Mouse (Mus musculus) limb, embryonic 10.5 days (tissue): ENCODE data around the gene Stox2. TPM values are rescaled to one million over a fixed set of nuclear protein-coding genes. Genes with fewer than 3 reads are reported as not detected.
"Not testable (repeated sequence)": the region's sequence is repeated elsewhere in the genome, so short reads cannot be mapped to it uniquely, and the experiment has no call there.

Source experiments
- DNase-seq: peaks from one replicate; pipeline ENCODE4 v3.0.0-alpha.2; 2017; ENCODE audit warnings: low spot score
- H3K27ac ChIP-seq: fragments of 300-500 bp; sonication (generic); 2 replicates; pipeline ENCODE4 v1.5.1; 2016; ENCODE audit warnings: mild to moderate bottlenecking
- H3K27me3 ChIP-seq: fragments of 300-500 bp; sonication (generic); 2 replicates; pipeline ENCODE4 v1.6.1; 2016; ENCODE audit warnings: low read depth, mild to moderate bottlenecking; ENCODE audit not compliant: poor library complexity, severe bottlenecking
- H3K36me3 ChIP-seq: fragments of 300-500 bp; sonication (generic); 2 replicates; pipeline ENCODE4 v1.6.1; 2016; ENCODE audit warnings: mild to moderate bottlenecking, moderate library complexity
- H3K4me1 ChIP-seq: fragments of 300-500 bp; sonication (generic); 2 replicates; pipeline ENCODE4 v1.6.1; 2016
- H3K4me3 ChIP-seq: fragments of 300-500 bp; sonication (generic); 2 replicates; pipeline ENCODE4 v1.5.1; 2016; ENCODE audit warnings: mild to moderate bottlenecking, moderate library complexity
- H3K9me3 ChIP-seq: fragments of 300-500 bp; sonication (generic); replicated peaks from 2 replicates; pipeline ENCODE4 v1.6.1; 2016; ENCODE audit warnings: mild to moderate bottlenecking
- WGBS: fragments of 180-500 bp; shearing (Covaris S2); methylation state at CpG from one replicate; pipeline ENCODE4 v1.1.7; 2016; 5-methylcytosine and 5-hydroxymethylcytosine counted together
- polyA plus RNA-seq: library from polyadenylated mRNA; unstranded; fragments of >200 nt; fragmentation: Nextera tagmentation; extraction: Ambion mirVana; gene quantifications from 2 replicates; pipeline ENCODE4 v1.2.1, GENCODE M21; 2016

Gene Stox2
- 16.0 and 18.7 TPM in 2 replicates for polyA plus RNA-seq

- no peaks in the 10 kb centered on the region for H3K9me3 ChIP-seq
- no peak for DNase-seq
- H3K27ac ChIP-seq, result no peak within 1 kb of the TSS
- 83% methylated on average over 19 of the region's 19 CpGs for WGBS
- H3K36me3 ChIP-seq, result no peaks in the 10 kb centered on the region
- no peak within 1 kb of the TSS for H3K4me3 ChIP-seq
- H3K27me3 ChIP-seq, result no peaks in the 10 kb centered on the region
- H3K4me1 ChIP-seq, result no peaks in the 10 kb centered on the region
Measured at GRCm38 (mm10) chr8:47446312-47447046, at the start of gene Stox2. Stox2 (minus strand) TSS chr8:47446362.

- 91% methylated on average over 6 of the region's 6 CpGs for WGBS
- H3K36me3 ChIP-seq, result peaks cover 92% of the 10 kb centered on the region
Measured at GRCm38 (mm10) chr8:47495428-47495827, 49.3 kb upstream of the Stox2 start.

GRCm38 (mm10) chr8:47494602-47495153 is 48.5 kb upstream of the Stox2 start:
- no peaks in the 10 kb centered on the region for H3K27me3 ChIP-seq
- DNase-seq, result no peak
- WGBS, result 93% methylated on average over 12 of the region's 12 CpGs
- H3K27ac ChIP-seq, result no peak overlapping the region
- no peak overlapping the region for H3K4me3 ChIP-seq
- H3K9me3 ChIP-seq, result no peaks in the 10 kb centered on the region
- peaks cover 92% of the 10 kb centered on the region for H3K36me3 ChIP-seq
- H3K4me1 ChIP-seq, result no peaks in the 10 kb centered on the region

More at GRCm38 (mm10) chr8:47495428-47495827, 49.3 kb upstream of the Stox2 start:
- Histone ChIP-seq H3K4me3 (no peak overlapping the region), H3K27me3 (no peaks in the 10 kb centered on the region), H3K27ac (no peak overlapping the region), H3K9me3 (no peaks in the 10 kb centered on the region), H3K4me1 (no peaks in the 10 kb centered on the region)
- no peak for DNase-seq

GRCm38 (mm10) chr8:47493106-47493505 is 46.9 kb upstream of the Stox2 start:
- WGBS, result 95% methylated on average over 12 of the region's 12 CpGs
- no peak for DNase-seq
- Histone ChIP-seq H3K27me3 (no peaks in the 10 kb centered on the region), H3K27ac (no peak overlapping the region), H3K36me3 (peaks cover 93% of the 10 kb centered on the region), H3K4me3 (no peak overlapping the region), H3K9me3 (no peaks in the 10 kb centered on the region), H3K4me1 (no peaks in the 10 kb centered on the region)

GRCm38 (mm10) chr8:47487231-47487630 is 41.1 kb upstream of the Stox2 start:
- H3K27me3 ChIP-seq, result no peaks in the 10 kb centered on the region
- 92% methylated on average over 3 of the region's 3 CpGs for WGBS
- no peak overlapping the region for H3K27ac ChIP-seq
- H3K4me3 ChIP-seq, result no peak overlapping the region
- H3K4me1 ChIP-seq, result no peaks in the 10 kb centered on the region
- DNase-seq, result no peak
- no peaks in the 10 kb centered on the region for H3K9me3 ChIP-seq
- peaks cover 48% of the 10 kb centered on the region for H3K36me3 ChIP-seq

GRCm38 (mm10) chr8:47482354-47483071 is 36.4 kb upstream of the Stox2 start:
- Histone ChIP-seq H3K27ac (no peak overlapping the region), H3K27me3 (no peaks in the 10 kb centered on the region), H3K9me3 (no peaks in the 10 kb centered on the region), H3K4me3 (no peak overlapping the region), H3K36me3 (peaks cover 5% of the 10 kb centered on the region), H3K4me1 (no peaks in the 10 kb centered on the region)
- no peak for DNase-seq
- 83% methylated on average over 12 of the region's 12 CpGs for WGBS

- no peak for DNase-seq
- Histone ChIP-seq H3K9me3 (no peaks in the 10 kb centered on the region), H3K27ac (no peak overlapping the region), H3K4me1 (no peaks in the 10 kb centered on the region), H3K4me3 (no peak overlapping the region), H3K27me3 (no peaks in the 10 kb centered on the region), H3K36me3 (no peaks in the 10 kb centered on the region)
- WGBS, result 98% methylated on average over 7 of the region's 7 CpGs
Measured at GRCm38 (mm10) chr8:47480039-47480438, 33.9 kb upstream of the Stox2 start.

- Histone ChIP-seq H3K36me3 (no peaks in the 10 kb centered on the region), H3K27ac (no peak overlapping the region), H3K4me3 (no peak overlapping the region), H3K27me3 (no peaks in the 10 kb centered on the region), H3K4me1 (no peaks in the 10 kb centered on the region), H3K9me3 (peaks cover 4% of the 10 kb centered on the region)
- 89% methylated on average over 10 of the region's 10 CpGs for WGBS
- no peak for DNase-seq
Measured at GRCm38 (mm10) chr8:47461650-47462049, 15.5 kb upstream of the Stox2 start.

- whole genome bisulfite sequencing, result 94% methylated on average over 6 of the region's 6 CpGs
- no peaks in the 10 kb centered on the region for H3K27me3 ChIP-seq
- H3K27ac ChIP-seq, result no peak overlapping the region
- H3K4me3 ChIP-seq, result no peak overlapping the region
- H3K4me1 ChIP-seq, result no peaks in the 10 kb centered on the region
- H3K9me3 ChIP-seq, result peaks cover 6% of the 10 kb centered on the region
- H3K36me3 ChIP-seq, result no peaks in the 10 kb centered on the region
- no peak for DNase-seq
Measured at GRCm38 (mm10) chr8:47459216-47459749, 13.1 kb upstream of the Stox2 start.

GRCm38 (mm10) chr8:47458591-47458990 is 12.4 kb upstream of the Stox2 start:
- 94% methylated on average over 10 of the region's 10 CpGs for WGBS
- H3K27ac ChIP-seq, result no peak overlapping the region
- H3K4me1 ChIP-seq, result no peaks in the 10 kb centered on the region
- peaks cover 6% of the 10 kb centered on the region for H3K9me3 ChIP-seq
- H3K36me3 ChIP-seq, result no peaks in the 10 kb centered on the region
- no peak for DNase-seq
- H3K4me3 ChIP-seq, result no peak overlapping the region
- H3K27me3 ChIP-seq, result no peaks in the 10 kb centered on the region

- not testable (repeated sequence) for H3K27ac ChIP-seq, H3K4me1 ChIP-seq, H3K27me3 ChIP-seq, DNase-seq, H3K9me3 ChIP-seq, H3K36me3 ChIP-seq, H3K4me3 ChIP-seq
- 94% methylated on average over 2 of the region's 2 CpGs for WGBS
Measured at GRCm38 (mm10) chr8:47449211-47449610, 3.0 kb upstream of the Stox2 start.

- 68% methylated on average over 12 of the region's 12 CpGs for WGBS
- no peak for DNase-seq
- H3K9me3 ChIP-seq, result no peaks in the 10 kb centered on the region
- H3K27me3 ChIP-seq, result no peaks in the 10 kb centered on the region
- H3K4me1 ChIP-seq, result no peaks in the 10 kb centered on the region
- H3K36me3 ChIP-seq, result no peaks in the 10 kb centered on the region
- H3K27ac ChIP-seq, result no peak overlapping the region
- no peak overlapping the region for H3K4me3 ChIP-seq
Measured at GRCm38 (mm10) chr8:47439271-47439670, 6.9 kb downstream of the Stox2 start.

GRCm38 (mm10) chr8:47437976-47438375 is 8.2 kb downstream of the Stox2 start:
- H3K27me3 ChIP-seq, result no peaks in the 10 kb centered on the region
- DNase-seq, result no peak
- no peak overlapping the region for H3K4me3 ChIP-seq
- no peaks in the 10 kb centered on the region for H3K9me3 ChIP-seq
- no peaks in the 10 kb centered on the region for H3K4me1 ChIP-seq
- no peak overlapping the region for H3K27ac ChIP-seq
- H3K36me3 ChIP-seq, result no peaks in the 10 kb centered on the region
- WGBS, result 84% methylated on average over 6 of the region's 6 CpGs
